Mouse (Mus musculus) lung, adult 2 months (tissue): Measurements from ENCODE around the gene Zap70.

ENCODE experiments used
- CTCF ChIP-seq: fragments of 200-500 bp; IDR thresholded peaks from 2 replicates; pipeline ENCODE4 v1.5.1; 2011; ENCODE audit warnings: mild to moderate bottlenecking, low read length, control low read depth; ENCODE audit not compliant: insufficient read depth
- POLR2A ChIP-seq: fragments of 200-500 bp; IDR thresholded peaks from 2 replicates; pipeline ENCODE4 v1.6.1; 2011; ENCODE audit warnings: low read depth, mild to moderate bottlenecking, control low read depth, low read length, borderline replicate concordance; ENCODE audit errors: extremely low read depth

DNA sequence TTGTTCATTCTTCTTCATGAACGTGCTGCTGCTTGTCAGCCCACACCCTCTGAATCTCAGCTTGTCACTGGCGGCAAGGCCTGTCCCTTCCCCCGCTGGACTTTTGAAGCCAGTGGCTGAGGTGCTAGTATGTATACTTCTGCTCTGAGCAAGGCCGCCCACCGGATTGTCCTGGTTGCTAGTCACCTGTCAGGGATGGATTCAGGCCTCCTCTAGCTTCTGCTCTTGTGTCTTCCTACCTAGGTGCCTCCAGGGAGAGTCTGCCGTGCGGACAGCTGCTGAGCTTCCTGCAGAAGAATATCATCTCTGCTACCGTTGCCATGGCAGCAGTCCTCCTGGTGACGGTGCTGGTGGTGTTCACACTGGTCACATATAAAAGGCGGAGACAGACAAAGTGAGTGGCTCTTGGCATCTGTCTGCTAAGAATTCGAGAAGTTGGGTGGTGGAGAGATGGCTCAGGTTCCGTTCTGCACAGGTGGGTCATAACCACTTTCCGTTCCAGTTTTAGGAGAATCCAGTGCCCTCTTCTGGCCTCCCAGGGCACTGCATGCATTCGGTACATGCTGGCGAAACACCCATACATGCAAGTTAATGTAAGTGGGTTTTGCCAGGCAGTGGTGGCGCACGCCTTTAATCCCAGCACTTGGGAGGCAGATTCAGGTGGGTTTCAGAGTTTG is 17.2 kb upstream of the Zap70 start:
- no peak for TF ChIP-seq POLR2A
- TF ChIP-seq CTCF = peak; percentile 89
